Mouse (Mus musculus): ENCODE results near the gene Rapgef5.

Gene Rapgef5

DNA sequence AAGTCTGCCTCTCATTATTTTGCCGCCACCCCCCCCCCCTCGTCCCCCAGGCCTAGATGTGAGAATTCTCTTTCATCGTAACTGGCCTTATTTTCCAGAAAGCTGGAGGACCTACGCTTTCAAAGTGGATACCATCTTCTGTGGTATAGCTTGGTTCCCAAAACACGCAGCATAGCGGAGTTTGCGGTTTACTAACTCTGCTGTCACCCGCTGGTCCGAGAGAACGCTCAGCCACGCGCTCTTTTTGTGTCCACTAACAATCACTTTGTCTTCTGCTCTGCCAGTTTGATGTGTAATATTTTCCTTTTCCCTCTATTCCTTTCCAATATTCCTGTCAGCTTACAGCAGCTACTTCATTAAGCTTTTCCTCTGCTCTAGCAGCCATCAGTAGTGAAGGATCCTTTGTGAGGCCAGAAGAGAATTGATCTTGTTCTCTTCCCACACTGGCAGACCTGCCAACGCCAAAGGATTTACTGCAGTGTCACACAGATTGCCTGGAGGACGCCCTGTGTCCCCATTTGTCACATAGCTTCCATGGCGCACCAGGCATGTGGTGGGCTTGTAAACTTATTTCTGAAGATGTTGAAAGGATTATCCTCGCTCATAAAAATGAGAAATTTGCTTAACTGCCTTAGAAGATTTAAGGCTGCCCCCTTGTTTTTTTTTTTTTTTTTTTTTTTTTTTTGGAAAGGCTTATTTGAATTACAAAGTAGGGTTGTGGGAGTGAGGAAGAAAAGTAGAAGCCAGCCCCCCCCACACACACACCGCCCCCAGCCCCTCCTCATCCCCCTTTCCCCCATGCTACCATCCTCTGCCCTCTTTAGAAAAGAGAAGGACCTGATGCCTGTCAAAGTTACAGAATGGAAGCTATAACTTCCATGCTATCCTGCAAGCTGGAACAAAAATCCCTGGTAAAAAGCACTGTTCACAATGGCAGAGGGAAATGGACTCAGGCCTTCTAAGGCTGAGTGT, 292.4 kb downstream of the Rapgef5 start:
- no peak for TF ChIP-seq GATA4 (IDR thresholded peaks at IDR 0.05; ENCODE audit: insufficient replicate concordance, low read length)
